Mouse (Mus musculus) E14TG2a.4 (cell line): ENCODE measurements at regions not wholly inside any gene's neighbourhood (a gene's known extent, or its start where the extent isn't known, plus 50 kb on each side); places are given as distances from the start of the nearest gene placed in this dataset.

ENCODE experiments used
- CTCF ChIP-seq: conservative IDR thresholded peaks from 2 replicates; pipeline ENCODE4 v1.5.1; 2014; ENCODE audit warnings: low read length
- POU5F1 ChIP-seq: IDR thresholded peaks from 2 replicates; pipeline ENCODE4 v1.6.1; 2014; ENCODE audit warnings: low read length, borderline replicate concordance

DNA sequence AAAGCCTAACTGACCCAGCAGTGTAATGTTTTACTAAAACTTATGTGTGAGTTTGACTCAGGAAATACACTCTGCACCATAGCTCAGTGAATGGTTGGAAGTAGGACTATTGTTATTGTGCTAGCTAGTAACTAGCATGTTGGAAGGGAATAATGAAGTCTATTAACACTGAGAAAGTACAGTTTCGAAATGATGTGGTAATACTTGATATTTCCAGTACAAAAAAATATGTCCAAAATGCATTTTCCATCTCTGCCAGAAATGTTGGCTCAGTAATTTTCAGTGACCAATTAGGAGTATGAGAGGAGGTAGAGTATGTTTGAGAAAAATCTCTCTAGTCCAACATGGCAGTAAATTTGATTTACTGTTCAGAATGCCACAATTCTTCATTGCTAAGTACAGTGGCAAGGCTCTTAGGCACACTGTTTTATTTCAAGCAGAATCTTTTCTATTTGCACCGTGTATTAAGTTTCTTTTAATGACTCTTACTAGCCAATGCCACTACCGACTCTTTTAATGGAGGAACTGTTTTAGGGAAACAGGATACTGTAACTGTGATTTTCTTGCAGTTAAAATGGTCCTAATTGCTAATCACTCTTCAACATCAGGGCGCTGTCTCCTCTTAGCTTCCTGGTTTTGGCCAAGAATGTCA, 780.5 kb downstream of the Stpg2 start:
- TF ChIP-seq CTCF (no peak), POU5F1 (no peak)
